Mouse (Mus musculus): ENCODE measurements around the gene Galnt2.

Gene Galnt2

DNA sequence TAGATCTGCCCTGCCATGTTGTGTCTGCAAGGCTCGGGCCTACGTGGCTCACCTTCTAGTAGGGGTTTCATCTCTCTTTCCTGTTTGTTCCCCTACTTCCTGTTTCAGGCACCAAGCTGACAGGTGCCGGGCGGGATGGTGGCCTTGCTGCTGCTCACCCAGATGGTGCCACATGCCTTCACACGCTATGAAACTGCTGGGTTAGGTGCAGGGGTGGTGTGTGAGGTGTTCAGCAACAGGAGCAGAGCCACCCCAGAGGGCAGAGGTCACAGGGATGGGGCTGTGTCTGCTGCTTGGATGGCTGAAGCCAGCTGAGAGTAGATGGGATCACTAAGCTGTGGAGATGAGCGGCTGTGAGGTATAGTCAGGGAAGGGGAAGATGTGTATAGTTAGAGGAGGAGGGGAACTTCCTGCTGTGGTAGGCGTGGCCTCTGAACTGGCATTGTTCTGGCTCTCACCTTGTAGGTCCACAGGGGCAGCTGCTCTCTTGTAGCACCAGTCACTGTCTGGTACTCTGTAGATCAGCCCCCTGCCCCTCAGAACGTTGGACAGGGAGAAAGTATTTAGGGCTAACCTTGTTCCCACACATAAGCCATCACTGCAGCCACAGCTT is 42.5 kb downstream of the Galnt2 start:
- DNase-seq: no peak

DNA sequence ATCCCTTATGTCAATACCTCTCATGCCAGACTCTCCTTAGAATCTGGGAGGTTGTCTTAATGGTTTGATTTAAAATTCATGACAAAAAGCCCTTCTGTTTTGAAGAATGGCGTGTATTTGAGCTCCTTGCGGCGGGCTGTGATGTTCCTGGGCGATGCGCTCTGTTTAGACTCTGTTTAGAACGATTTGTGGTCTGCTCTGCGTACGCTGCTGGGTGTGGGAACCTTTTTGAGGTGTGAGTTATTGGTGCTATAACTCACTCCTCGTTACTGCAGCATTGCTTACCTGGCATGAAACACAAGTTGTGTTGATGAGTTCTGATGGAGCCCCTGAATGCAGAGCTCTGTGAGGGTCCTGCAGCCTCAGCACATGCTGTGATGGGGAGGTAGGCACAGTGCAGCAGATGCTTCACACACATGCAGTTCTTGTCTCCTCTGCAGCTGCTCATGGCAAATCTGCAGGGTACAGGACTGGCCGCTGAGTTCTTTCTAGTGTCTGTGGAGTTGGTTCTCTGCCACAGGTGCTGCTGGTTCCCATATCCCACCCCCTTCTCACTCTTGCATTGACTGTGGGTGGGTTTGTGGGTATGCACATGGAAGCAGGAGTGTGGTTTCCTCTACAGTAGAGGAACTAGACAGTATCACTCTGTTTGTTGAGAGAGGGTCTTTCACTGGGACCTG is 43.4 kb downstream of the Galnt2 start:
- no peak for DNase-seq

DNA sequence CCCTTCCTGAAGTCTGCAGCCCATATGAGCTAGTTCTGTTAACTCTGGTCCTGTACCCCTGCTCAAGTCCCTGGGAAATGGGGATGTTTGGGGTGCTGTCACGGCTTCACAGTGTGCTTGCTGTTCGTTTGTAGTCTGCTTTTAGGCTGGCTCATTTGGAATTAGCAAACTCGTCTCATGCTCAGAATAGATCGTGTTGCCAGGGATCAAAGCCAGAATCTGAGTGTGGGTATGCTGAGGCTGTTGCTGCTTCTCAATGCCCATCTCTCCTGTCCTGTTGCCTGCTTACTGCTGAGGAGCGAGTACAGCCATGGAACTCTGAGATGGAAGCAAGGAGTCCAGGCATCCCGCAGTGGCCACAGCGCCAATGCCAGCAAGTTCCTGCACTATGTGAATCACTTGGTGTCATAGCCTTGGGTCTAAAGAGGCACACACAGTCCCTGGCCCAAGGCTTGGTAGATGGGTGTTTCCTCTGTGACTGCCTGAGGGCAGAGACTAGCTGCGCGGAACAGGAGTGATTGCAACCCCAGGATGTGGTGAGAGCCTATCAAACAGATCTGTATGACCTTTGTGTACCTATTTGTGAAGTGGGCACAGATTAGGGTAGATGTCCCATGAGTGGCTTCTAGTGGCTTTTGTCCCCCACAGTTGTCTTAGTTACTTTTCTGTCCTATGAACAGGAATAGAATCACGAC is 44.3 kb downstream of the Galnt2 start:
- DNase-seq: no peak

DNA sequence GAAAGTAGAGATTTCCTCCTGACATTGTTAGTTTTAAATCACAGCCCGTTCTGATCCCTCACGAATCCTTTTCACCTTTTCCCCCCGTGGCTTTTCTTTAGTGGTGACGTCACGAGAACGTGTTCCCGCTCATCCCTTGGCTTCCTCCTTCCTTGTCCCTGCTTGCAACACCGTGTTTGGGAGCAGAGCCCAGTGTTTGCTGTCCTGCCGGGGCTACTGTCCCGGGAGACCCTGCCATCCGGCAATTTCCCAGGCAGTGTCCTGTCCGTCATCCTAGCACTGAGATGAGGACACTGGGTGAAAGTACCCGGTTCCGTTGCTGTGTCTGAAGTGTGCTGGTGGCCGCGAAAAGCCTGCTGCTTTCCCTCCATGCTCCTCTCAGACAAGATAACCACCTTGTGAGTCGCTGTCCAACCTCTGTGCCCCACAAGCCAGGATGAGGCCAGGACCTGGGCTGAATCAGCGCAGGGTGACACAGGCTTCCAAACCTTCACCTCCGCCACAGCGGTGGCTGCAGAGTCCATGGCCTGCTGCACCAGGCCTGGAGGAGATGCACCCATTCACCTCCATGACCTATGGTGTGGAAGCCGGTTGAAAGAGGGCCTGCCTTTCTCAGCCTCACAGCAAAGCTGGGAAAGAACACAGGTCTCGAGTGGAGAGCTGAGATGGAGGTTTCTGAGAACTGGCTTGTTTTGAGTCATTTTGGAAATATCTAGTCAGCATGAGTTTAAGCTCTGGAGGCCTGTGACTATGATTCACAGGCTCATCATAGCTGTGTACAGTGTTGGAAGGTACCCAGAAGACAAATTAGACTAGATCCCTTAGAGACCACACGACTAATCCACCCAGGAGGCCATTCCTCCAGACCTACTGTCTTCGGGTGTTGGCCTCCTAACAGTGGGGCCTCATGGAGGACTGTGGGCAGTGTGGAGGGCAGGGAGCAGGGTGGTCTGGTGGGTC is 47.0 kb downstream of the Galnt2 start:
- peak; percentile 97 for DNase-seq

DNA sequence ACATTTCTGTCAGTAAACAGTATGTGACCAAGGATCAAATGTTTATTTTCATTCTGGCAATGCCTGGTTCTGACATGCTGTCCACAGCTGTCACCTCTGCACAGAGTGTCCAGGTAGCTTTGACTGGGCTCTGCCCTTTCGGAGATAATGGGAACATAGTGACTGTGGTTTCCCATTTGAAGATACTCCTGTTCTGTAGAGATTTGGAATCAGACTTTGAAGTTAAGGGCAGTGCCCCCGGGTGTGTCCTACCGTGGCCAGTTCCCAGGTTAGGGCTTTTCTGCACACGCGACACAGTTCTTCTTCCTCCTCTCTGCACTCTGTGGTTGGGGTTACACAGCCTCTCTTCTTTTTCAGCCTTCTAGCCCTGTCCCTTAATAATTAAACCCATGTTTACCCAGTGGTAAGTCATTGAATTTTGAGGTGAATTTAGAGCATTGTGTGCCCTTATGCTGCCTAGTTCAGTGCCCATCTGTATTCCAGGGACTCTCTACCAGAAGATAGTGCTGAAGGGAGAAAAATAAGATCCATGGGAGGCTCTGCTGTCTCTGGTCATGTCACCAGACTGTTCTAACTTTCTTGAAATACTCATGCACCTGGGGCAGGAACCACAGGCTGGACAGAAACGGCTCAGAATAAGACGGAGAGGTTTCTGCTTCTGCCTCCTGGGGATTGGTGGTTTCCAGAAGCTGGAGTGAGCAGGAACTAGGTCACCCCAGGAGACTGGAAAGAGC is 47.9 kb downstream of the Galnt2 start:
- no peak for DNase-seq

DNA sequence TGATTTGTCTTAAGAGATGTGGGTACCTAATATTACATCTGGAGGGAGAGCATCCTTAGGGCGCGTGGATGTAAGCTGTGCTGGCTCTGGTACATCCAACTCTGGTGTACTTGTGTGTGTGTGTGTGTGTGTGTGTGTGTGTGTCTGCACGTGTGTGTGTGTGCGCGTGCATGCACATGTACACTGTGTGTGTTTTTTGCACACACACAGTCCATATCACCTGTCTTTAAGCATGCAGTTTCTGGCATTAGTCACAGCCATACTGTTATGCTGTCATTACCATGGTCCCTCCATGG is 48.4 kb downstream of the Galnt2 start:
- no peak for DNase-seq

DNA sequence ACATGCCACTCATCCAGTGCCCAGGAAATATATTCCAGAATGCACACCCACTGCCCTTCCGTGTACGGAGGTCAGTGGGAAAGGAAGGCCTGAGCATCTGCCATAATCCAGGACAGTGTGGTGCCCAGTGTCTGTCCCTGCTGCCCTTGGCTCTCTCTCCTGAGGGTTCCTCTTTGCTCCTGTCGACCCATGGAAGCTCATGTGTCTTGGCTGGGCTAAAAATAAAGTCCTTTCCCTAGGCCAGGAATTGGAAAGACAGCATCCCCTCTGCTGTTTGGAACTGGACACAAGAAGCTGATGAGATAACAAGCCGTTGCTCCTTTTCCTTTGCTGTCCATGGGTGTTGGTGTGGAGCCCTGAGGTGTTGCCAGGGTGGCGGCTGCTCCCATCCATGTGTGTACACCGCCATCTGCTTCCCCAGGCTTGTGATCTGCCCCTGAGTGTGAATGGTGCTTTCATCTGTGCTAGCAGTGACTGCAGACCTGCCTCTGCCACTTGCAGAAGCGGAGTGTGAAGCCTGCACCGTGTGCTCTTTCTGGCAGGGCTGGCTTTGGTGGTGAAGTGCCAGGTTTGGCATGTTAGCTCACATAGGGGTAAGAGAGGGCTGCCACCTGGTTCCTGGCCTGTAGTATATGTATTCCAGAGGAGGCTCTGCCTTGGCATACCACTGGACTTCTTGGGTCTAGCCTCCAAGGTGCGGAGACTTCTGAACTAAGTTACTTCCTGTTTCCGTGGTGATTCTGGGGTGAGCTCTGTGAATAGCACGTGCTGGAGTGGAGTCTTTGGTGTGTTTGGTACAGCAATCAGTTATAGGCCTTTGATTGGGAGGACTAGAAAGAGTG is 50.7 kb downstream of the Galnt2 start:
- DNase-seq: peak; percentile 96

DNA sequence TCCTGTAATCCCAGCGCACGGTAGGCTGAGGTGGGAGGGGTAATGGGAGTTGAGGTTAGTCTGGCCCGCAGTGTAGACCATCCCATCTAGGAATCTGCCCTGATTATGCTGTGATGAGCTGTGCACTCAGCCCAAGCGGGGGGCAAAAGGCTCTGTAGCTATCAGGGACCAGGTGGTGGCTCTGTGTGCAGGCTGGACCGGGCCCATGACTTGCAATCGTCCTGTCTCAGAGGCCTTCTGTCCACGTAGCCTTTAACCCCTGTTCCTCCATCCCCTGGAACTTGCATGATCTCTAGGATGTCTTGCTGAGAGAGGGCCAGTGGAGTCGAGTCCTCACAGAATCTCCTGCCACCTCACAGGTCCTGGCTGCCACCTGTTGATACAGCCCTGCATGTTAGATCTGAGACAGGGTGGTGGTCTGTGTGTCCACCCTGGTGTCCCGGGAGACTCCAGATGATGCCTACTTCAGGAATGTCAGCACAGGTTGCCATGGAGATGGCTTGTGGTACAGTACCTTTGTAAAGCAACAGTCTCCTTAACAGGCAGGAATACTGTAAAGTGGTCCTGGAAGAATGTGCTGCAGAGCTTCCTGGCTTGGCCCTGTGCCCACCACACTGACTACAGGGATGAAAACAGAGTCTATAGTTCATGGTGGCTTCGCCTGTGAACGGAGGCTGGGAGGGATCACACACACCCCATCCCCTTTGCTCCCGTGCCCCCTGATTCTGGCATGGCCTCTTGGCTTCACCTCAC is 51.9 kb downstream of the Galnt2 start:
- DNase-seq: no peak

DNA sequence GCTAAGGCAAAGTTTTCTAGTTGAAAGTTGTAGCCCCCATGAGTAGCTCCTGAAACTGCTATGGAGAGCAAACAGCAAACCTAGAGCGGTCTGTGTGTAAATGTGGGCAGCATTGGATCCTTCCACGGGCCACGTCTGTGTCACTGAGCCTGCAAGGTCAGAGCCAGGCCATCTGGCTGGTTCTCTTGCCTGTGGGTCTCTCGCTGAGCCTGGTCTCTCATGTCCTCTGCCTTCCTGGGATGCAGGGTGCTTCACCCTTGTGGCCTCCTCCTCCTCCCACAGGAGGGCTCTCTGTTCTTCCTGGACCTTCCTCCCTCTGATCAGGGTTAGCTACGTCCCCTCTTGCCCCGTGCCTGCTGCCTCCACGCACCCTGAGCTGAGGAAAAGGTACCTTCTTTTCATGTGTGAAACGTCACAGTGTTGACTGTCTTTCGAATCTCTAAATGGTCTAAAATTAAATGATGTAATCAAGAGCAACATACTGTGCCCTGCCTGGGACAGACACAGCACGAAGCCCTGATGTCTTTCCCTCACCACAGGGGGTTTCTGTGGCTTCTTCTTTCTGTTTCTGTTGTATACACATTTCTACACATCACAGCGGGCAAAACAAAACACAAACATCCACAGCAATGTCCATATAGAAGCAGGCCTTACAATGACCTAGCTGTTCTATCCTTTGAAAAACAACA is 52.6 kb downstream of the Galnt2 start:
- DNase-seq: no peak

DNA sequence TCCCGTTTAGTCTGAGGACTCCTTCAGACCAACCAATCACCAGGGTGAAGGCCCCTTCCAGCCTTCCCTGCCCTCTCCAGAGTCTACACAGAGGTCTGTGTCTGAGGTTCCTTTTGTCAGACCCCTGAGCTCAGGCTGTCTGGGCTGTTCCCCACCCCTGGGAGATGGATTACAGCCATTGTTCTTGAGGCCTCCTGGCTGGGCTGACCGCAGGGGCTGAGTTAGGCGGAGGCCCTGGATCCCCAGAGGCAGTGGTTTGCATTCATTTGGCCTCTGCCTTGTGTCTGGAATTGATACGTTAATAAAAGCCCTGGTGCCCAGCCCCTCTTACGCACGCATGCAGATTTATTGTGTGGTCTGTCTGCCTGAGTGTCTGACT is 53.1 kb downstream of the Galnt2 start:
- no peak for DNase-seq

DNA sequence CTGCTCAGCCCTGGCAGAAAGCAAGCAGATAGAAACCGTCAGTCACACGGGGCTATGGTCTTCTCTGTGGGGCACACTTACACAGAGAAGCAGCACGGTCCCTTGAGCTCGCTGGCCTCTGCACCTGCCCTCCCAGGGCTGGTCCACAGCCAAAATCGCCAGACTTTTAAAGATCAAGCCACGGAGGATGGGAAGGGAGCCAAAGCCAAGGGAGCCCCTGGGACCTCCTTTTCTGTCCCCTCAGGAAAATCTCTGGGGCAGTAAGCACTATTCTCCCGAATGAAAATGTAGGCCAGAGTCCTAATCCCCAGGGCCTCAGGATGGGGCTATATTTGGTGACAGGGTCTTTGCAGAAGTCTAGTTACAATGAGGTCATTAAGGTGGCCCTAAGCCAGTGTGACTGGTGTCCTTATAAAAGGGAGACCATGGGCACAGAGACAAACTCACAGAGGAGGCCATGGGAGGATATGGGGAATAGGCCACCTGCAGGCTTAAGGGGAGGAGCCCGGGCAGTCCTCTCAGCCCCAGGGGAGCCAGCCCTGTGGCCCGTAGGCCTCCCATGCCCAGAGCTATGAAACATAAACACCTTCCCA is 53.9 kb downstream of the Galnt2 start:
- DNase-seq: peak; percentile 95

DNA sequence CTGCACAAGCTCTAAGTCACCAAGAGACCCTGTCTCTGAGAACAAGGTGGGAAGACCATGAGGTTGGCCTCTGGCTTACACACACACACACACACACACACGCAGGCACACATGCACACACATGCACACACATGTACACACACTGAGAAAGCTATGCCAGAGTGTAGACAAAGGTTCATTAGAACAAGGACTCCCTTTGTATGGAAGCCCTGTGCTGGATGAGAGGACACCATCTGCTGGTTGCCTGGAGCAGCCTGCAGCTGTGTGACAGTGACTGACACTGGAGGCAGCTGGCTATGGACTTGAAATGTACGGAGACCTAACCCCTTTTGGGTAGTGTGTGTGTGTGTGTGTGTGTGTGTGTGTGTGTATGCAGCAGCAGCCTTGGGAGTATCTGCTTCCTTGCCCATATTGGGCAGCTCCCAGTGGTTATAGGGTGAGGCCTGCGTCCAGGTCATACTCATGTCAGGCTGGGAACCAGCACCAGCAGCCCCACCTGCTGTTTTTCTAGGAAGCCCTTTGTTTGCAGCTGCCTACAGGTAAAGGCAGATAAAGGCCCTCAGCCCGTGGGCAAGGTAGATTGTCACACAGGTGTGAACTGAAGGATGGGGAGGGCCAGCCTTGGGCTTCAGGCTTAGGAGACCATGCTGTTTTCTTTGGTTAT is 55.4 kb downstream of the Galnt2 start:
- DNase-seq: no peak

DNA sequence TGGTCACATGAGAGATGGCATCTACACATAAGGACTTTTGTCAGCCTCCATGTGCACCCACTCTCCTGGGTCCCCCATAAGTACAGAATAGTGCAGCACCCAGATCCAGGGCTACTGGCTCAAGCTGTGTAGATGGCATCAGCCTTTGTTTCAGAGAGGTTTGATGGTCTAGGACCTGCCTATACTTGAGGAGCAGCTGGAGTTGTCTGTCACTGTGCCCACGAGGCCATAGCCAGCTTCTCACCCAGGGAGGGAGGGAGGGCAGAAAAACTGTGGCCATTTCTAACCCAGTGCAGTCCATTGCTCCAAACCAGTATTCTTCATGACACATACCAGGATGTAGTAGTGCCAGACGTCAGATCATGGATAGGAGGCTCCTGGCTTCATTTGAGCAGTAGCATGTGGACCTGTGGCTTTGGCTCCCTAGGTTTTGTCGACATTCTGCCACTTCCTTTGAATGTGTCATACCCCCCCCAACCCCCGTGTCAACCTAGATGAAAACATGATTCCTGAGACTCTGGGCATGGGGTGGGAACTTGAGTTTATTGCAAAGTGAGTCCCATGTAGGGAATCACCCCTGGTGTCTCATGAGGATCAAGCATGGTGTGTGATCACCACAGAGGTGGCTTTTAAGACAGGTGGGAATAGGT is 57.1 kb downstream of the Galnt2 start:
- DNase-seq: no peak

DNA sequence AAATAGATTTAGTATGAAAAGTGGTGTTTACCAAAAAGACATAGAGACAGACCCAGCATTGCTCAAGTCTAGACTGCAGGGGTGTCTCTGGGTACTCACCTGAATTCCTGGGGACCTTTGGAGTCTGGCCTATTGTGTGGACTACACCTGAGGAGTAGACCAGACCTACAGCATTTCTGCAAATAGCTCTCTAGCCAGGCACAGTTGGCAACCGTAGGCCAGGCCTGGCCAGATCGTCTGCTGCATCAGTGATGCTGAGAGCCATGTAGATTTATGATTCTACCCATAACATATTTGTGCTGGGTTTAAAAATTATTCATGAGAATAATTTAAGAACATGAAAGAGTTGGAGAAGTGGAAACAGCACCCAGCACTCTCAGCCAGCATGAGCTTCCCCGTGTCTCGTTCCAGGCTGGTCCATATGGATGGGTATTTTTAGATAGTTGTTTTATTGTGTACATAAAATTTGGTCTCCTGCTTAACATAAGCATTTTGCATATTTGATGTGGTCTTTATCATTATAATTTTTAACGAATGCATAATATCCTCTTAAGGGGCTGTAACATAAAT is 58.4 kb downstream of the Galnt2 start:
- DNase-seq: no peak

DNA sequence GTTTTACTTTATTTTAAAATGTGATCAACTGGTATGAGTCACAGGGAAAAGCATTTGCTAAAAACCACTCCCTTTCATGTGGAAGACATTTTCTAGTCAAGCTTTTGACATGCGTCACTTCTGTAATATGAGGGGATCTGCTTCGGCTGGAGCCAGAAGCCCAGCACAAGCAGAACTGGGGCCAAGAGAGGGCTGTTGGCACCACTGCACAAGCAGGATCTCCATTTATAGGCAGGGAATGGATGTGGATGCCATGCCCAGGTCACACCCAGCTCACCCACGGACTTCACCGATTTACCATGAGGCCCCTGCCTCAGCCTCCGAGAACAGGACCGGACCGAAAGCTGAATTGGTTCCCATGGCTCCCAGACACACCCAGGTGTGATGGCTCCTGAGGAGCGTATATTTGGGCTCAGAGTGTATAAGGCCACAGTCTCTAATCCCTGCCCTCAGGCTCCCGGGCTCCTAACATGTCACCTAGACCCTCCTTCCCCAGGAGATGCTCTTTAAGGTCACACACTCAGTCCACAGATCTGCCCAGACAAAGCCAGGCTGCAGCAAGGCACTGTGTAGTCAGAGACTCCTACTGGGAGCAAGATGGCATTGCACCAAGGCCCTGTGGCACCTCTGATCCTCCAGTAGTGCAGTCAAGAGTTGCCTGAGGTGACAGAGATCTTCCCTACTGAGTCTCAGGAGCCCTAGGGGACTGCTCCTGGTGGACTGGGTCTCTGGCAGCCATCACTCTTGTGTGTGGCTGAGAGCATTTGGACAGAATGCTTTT is 59.9 kb downstream of the Galnt2 start:
- DNase-seq: no peak

DNA sequence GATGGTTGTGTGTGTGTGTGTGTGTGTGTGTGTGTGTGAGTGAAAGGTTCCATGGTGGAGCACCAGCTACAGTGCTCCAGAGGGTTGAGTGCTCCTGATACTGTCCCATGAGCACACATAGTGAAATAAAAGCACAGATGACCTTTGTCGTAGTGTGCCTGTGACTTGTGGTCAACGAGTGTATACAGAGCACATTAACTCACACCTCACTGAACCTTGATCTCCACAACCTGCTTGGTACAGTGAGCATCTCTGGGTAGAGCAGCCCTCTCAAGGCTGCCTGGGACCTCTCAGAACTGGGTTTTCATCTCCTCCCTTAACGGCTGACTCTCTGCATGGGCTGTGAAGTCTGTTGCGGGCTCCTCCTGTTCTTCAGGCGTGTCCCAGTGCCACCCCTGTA is 60.5 kb downstream of the Galnt2 start:
- DNase-seq: no peak

DNA sequence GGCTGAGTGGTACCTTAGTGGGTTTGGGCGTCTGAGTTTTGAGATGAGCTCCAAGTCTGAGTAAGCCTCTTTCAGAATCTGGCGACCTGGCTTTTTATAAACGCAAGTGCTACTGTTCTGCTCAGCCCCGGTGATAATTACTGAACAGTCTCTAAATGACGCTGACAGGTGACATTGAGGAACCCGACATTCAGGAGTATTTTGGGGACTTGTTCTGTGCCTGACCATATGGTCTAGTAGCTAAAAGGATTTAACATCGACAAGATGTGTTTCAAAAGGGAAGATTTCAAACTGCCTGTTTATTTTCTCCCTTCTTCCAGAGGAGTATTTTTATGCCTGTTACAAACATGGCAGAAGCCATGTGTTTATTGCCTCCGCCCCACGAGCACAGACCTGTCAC is 61.8 kb downstream of the Galnt2 start:
- DNase-seq: no peak

DNA sequence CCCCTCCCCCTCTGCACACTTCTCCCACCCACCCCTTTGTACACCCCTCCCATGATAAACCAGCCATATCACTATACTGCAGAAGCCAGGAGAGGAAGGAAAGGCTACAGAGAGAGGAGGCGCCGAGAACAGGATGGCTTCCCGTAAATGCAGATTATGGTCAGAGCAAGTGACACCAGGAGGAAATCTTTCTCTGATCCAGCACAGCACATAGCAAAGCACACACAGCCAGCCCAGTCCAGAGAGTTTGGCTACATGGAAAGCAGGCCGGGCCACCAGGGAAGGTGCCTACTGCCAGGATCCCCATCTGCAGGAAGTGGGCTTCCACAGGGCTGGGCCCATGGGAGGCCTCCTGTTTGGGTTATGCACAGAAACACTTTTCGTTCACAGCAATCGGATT is 63.2 kb downstream of the Galnt2 start:
- DNase-seq: peak; percentile 93

Measured in heart, adult 11 months (tissue).